Mouse (Mus musculus) left cerebral cortex, adult 18-20 months (tissue): ENCODE measurements at regions not wholly inside any gene's neighbourhood (a gene's known extent, or its start where the extent isn't known, plus 50 kb on each side); places are given as distances from the start of the nearest gene placed in this dataset.

Experiments used
- DNase-seq, 2 experiments: peaks; one replicate each; pipeline ENCODE4 v3.0.0; 2021 to 2022; ENCODE audit warnings: low spot score in 2 of 2, mixed read lengths in 1 of 2

DNA sequence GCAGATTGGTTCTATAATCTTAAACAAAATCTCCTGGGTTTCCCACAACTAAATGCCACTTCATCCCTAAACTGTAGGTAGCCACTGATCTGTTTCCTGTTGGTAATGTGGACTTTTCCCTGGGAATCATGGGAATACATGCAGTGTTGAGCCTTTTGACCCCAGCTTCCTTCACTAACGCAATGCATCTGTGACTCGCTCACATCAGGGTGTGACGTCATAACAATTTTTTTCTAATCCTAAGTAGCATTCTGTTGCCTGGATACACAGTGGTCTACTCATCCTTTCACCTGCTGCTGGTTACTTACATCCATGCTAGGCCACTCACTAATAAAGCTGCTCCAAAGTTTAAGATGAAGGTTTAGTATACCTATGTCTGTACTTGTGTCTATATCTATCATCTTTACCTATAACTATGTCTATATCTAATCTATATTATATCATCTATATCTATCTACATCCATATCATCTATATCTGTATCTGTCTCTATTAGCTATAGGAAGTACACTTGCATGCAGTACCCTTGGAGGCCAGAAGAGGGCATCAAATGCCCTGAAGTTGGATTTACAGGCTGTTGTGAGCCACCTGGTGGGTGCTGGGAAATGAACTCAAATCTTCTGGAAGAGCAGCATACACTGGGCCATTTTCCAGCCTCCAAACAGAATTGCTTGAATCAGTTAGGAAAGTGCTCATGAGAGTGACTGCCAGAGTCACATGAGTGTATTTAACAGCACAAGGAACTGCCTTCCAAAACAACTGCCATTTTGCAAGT, 157.5 kb upstream of the Rpl34 start:
- no peak for DNase-seq

GRCm38 (mm10) chr3:130885974-130886373, 155.8 kb upstream of the Rpl34 start:
- no peak for DNase-seq

- DNase-seq, result no peak
Observed at GRCm38 (mm10) chr3:130884393-130884792, 154.2 kb upstream of the Rpl34 start.

- no peak for DNase-seq
Observed at GRCm38 (mm10) chr3:130883928-130884327, 153.7 kb upstream of the Rpl34 start.

GRCm38 (mm10) chr3:130883319-130883718, 153.1 kb upstream of the Rpl34 start:
- no peak for DNase-seq

- DNase-seq, result no peak
Observed at GRCm38 (mm10) chr3:130880482-130880881, 150.3 kb upstream of the Rpl34 start.

DNA sequence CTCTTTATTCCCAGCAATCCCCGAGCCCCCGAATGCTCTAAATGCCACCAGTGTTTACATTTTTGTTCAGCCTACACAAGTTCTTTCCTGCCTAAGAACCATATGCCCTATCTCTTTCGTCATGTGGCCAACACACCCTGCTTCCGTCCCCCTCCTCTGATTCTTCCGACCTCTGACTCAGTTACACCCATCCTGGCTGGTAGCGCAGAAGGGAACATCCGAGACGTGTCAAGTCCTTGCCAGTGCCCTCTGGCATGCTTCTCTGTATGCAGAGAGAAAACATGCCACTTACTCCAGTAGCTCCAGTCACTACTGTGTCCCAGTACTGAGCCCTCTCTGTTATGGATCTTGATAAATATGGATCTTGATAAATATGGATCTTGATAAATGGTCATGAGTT, 149.3 kb upstream of the Rpl34 start:
- no peak for DNase-seq

DNA sequence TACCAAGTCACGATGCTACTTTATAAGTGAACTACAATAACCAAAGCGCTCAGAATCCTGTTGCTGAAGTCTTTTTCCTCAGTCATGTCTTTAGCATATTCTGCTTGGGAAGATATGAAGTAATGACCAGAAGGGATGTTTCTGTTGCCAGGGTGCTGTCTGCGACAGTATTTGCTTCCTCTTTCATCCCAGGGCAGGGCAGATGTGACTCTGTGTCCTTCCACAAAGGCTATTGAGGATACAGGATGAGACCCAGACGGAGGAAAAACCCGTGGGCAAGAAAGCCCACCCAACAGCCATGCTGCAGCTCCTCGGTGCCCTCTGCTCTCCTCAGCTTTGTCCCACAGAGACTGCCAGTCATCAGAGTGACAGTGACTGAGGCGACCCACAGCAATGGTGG, 148.6 kb upstream of the Rpl34 start:
- DNase-seq, result no peak

GRCm38 (mm10) chr3:130877981-130878380, 147.8 kb upstream of the Rpl34 start:
- no peak for DNase-seq

- DNase-seq, result no peak
Observed at GRCm38 (mm10) chr3:130873745-130874144, 143.5 kb upstream of the Rpl34 start.

GRCm38 (mm10) chr3:130866952-130867632, 136.9 kb upstream of the Rpl34 start:
- no peak for DNase-seq

DNA sequence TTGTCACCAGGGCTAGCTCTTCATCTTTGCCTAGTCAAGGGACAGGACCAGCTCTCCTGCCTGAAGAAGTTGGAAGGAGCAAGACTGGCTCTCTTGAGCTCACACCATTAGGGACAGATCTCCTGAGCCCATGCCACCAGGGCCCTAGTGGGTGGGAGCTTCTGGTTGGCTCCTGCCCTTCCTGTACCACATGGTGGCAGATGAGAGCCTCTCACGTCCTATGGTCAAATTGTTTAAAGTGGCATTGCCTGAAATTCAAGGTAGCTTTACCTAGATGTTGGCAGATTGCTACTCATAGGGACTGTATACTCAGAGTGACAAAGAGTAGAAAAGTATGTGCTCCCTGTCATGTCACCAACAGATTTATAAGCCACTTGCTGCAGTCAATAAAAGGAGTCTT, 134.6 kb upstream of the Rpl34 start:
- no peak for DNase-seq

DNA sequence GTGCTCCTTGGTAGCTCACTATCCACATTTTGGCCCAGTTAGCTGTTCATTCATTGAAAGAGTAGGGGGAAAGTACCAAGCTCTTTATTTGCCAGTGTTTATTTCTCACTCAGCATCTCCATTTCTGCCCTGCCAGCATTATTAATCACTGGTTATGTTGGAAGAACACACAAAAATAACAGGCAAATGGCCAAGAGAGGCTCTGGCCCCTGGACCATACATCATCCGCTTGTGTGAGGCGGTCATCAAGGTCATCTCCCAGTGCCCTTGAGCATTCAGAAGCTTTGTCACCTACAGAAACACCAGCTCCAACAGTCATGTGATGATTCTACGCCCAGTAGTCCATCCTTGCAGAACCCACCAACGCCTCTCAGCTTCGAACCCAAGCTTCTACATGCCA, 133.2 kb upstream of the Rpl34 start:
- DNase-seq, result no peak

DNA sequence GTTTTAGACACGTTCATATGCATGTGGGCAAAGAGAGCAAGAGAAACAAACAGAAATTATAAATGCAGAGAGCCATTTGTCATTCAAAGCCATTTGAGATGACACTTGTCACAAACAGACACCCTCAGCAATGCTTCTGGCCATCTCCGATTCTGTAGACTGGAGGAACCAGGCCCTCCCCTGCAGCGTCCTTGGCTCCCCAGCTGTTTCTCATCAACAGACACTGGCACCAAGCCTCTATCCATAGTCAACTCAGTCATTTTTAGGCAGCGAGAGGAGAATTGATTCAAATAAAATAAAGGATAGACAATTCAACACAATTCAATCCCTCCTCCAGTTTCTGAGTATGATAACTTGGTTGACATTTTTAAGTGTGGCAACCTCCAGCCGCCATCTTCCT, 130.1 kb upstream of the Rpl34 start:
- no peak for DNase-seq

DNA sequence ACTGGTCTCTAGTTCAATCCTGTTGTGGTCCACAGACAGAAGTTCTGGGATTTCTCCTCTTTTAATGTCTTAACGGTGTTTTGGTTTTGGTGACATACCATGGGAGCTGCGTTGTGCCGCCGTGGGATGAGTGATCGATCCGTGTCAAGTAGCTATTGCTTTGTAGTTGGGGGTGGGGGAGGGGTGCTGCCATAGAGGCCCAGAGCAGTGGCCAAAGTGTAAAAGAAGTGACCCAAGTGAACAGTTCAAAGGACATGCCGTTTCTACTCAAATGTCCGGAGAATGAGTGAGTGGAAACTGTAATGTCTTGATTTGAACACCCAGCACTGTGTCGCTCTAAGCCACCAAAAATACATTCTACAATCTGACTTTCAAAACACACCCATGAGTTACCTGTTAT, 123.7 kb upstream of the Rpl34 start:
- DNase-seq, result no peak

DNA sequence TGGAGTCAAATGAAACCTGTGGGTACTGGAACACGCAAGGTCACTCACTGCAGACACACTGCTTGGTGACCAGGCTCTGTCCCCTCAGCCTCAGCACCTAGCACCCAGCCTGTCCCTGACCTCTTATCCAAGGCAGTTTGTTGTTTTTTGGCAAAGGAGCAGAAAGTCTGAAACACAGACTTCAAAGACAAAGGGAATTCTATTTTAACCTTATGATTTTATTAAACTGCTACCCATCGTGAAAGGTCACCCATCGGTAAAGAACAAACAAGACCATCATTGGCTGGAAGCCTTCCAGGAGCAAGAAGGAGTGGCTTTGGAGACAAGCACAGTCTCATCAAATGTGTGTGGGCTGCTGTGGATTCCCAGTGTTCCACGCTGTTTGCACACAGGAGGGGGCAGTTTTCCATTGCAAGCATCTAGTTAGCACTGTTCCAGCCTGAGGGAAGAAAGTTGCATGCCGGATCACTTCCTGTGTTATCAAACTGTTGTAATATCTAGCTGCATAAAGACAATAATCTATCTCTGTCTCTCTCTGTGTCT, 120.6 kb upstream of the Rpl34 start:
- no peak for DNase-seq

GRCm38 (mm10) chr3:130841755-130842154, 111.6 kb upstream of the Rpl34 start:
- DNase-seq, result no peak

GRCm38 (mm10) chr3:130839924-130840440, 109.8 kb upstream of the Rpl34 start:
- no peak for DNase-seq

DNA sequence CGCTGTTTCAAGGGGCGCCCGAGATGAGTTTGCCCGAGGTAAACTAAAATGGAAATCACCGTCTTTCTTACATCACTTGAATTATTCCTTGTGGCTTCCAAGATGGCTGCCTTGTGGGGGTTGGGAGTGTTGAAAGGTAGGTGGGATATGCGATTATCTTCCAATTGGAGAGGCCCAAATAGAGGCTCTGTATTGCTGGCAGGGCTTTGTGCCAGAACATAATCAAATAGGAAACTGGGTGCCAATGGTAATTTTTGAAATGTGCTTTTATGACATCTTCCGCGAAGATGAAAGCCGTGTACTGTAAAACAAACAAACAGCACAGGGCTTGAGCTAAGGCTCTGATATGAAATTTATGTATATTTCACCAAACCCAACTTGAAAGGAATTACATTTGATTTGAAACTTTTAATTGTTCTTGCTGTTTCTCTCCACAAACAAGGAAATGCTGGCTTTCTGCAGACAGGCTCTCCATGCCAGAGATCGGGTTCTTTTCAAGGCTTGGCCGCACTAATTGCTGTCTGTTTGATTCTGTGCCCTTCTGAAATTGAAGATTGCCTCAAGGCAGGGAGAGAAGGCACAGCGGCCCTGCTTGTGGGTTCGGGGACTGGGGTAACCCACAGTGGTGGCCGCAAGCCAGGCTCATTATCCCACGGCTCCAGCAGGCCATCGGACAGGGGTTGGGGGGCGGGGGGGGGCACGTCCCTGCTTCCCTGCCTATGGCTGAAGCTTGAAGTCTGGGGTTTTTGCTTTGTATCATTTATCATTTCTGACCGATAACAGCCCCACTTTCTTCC, 108.6 kb upstream of the Rpl34 start:
- DNase-seq, result no peak

- no peak for DNase-seq
Observed at GRCm38 (mm10) chr3:130833722-130834121, 103.5 kb upstream of the Rpl34 start.

DNA sequence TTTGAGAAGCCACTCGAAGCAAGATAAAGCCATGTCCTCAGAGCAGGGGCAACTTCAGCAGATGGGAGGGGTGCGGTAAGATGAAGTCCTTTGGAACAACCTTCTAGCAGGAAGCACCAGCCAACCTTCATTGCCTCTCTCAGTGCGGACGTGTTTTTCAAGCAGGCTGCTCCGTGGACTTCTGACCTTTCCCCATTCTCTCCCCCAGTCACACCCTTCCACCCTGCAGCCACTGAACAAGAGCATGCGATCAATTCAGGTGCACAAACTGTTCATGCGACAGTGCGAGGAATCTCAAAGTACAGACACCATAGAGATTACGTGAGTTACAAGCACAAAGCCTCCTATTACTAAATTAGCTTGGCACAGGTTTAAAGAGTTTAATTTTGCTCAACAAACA, 102.9 kb upstream of the Rpl34 start:
- no peak for DNase-seq

DNA sequence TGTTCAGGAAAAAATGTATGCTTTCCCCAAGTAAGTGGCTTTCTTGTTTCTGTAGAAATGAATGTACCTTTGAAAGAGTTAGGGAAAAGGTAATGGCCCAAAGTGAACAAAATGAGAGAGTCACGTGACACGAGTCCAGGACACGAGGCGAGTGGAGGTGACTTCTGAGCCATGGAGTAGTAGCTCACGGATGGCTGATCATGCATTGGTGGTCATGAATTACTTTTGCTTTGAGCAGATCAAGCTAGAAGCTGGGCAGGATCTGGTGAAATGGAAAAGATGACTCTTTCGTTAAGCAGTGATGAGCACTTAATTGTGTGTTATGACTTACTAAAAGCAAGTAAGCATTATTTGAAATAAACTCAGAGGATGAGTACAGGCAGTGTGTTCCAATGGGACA, 101.6 kb upstream of the Rpl34 start:
- no peak for DNase-seq
